Mouse (Mus musculus) intestine, postnatal 0 days (tissue): ENCODE data around the gene Gm30302. TPM values are rescaled to one million over a fixed set of nuclear protein-coding genes. Genes with fewer than 3 reads are reported as not detected.

ENCODE experiments used
- ATAC-seq: fragments of 200-750 bp; cut with Nextera tagmentation; 2 replicates; pipeline ENCODE4 v1.8.0; 2017; ENCODE audit warnings: mild to moderate bottlenecking, moderate TSS enrichment, moderate library complexity
- H3K27ac ChIP-seq: fragments of 300-500 bp; sonication (generic); 2 replicates; pipeline ENCODE4 v1.5.1; 2014; ENCODE audit warnings: mild to moderate bottlenecking, low read depth, low read length, moderate library complexity
- H3K27me3 ChIP-seq: fragments of 300-500 bp; sonication (generic); replicated peaks from 2 replicates; pipeline ENCODE4 v1.6.1; 2014; ENCODE audit warnings: low read length, mixed read lengths; ENCODE audit not compliant: control insufficient read depth, insufficient read depth
- H3K36me3 ChIP-seq: fragments of 300-500 bp; sonication (generic); 2 replicates; pipeline ENCODE4 v1.6.1; 2014; ENCODE audit warnings: mild to moderate bottlenecking, moderate library complexity; ENCODE audit not compliant: control insufficient read depth, insufficient read depth
- H3K4me1 ChIP-seq: fragments of 300-500 bp; sonication (generic); replicated peaks from 2 replicates; pipeline ENCODE4 v1.6.1; 2014; ENCODE audit warnings: antibody characterized with exemption, low read length, mixed read lengths; ENCODE audit not compliant: control insufficient read depth, insufficient read depth
- H3K4me2 ChIP-seq: fragments of 300-500 bp; sonication (generic); replicated peaks from 2 replicates; pipeline ENCODE4 v1.6.1; 2014; ENCODE audit warnings: low read depth, mild to moderate bottlenecking, moderate library complexity
- H3K4me3 ChIP-seq: fragments of 300-500 bp; sonication (generic); 2 replicates; pipeline ENCODE4 v1.5.1; 2014; ENCODE audit warnings: low read depth, low read length
- H3K9ac ChIP-seq: fragments of 300-500 bp; sonication (generic); 2 replicates; pipeline ENCODE4 v1.6.1; 2014; ENCODE audit warnings: mild to moderate bottlenecking, low read depth, low read length
- H3K9me3 ChIP-seq: fragments of 300-500 bp; sonication (generic); 2 replicates; pipeline ENCODE4 v1.6.1; 2016; ENCODE audit warnings: mixed run types; ENCODE audit not compliant: control insufficient read depth
- CTCF ChIP-seq: sonication (generic); IDR thresholded peaks from 2 replicates; pipeline ENCODE4 v1.5.1; 2016; ENCODE audit warnings: low read depth, mild to moderate bottlenecking, control low read depth, antibody characterized with exemption, moderate library complexity
- WGBS: fragments of 180-500 bp; shearing (Covaris S2); extraction: QIAGEN DNeasy Blood & Tissue Kit; methylation state at CpG from one replicate; pipeline ENCODE4 v1.1.7; 2014; 5-methylcytosine and 5-hydroxymethylcytosine counted together
- polyA plus RNA-seq: library from polyadenylated mRNA; unstranded; fragments of >200 nt; fragmentation: Nextera tagmentation; extraction: Ambion mirVana; gene quantifications from 2 replicates; pipeline ENCODE4 v1.2.1, GENCODE M21; 2015

Gm30302 gene
- polyA plus RNA-seq, 1 experiment from 2014 or later: not detected

GRCm38 (mm10) chr13:49756591-49756990 is 42.2 kb downstream of the Gm30302 start:
- no peaks in the 10 kb centered on the region for H3K4me1 ChIP-seq
- no peak overlapping the region for H3K4me3 ChIP-seq
- H3K9me3 ChIP-seq: no peaks in the 10 kb centered on the region
- no peak for ATAC-seq
- no peak overlapping the region for H3K4me2 ChIP-seq
- no peaks in the 10 kb centered on the region for H3K36me3 ChIP-seq
- no peak overlapping the region for H3K27ac ChIP-seq
- 86% methylated on average over 9 of the region's 9 CpGs for WGBS
- no peak for TF ChIP-seq CTCF
- no peaks in the 10 kb centered on the region for H3K27me3 ChIP-seq
- no peak overlapping the region for H3K9ac ChIP-seq

GRCm38 (mm10) chr13:49741285-49742040 is 57.3 kb downstream of the Gm30302 start:
- TF ChIP-seq CTCF: no peak
- H3K27me3 ChIP-seq: no peaks in the 10 kb centered on the region
- WGBS: 91% methylated on average over 16 of the region's 16 CpGs
- H3K27ac ChIP-seq: no peak overlapping the region
- ATAC-seq: no peak
- no peak overlapping the region for H3K4me2 ChIP-seq
- no peak overlapping the region for H3K9ac ChIP-seq
- H3K4me3 ChIP-seq: no peak overlapping the region
- no peaks in the 10 kb centered on the region for H3K9me3 ChIP-seq
- no peaks in the 10 kb centered on the region for H3K36me3 ChIP-seq
- no peaks in the 10 kb centered on the region for H3K4me1 ChIP-seq

- H3K4me2 ChIP-seq: no peak overlapping the region
- no peak for ATAC-seq
- H3K27ac ChIP-seq: no peak overlapping the region
- H3K36me3 ChIP-seq: peaks cover 24% of the 10 kb centered on the region
- H3K4me1 ChIP-seq: no peaks in the 10 kb centered on the region
- H3K9ac ChIP-seq: no peak overlapping the region
- no peaks in the 10 kb centered on the region for H3K27me3 ChIP-seq
- 93% methylated on average over 2 of the region's 2 CpGs for WGBS
- H3K9me3 ChIP-seq: no peaks in the 10 kb centered on the region
- no peak overlapping the region for H3K4me3 ChIP-seq
- no peak for TF ChIP-seq CTCF
Observed at GRCm38 (mm10) chr13:49738011-49738410, 60.8 kb downstream of the Gm30302 start.

- no peak for ATAC-seq
- 76% methylated on average over 2 of the region's 2 CpGs for WGBS
- H3K4me3 ChIP-seq: no peak overlapping the region
- peaks cover 38% of the 10 kb centered on the region for H3K36me3 ChIP-seq
- no peak overlapping the region for H3K4me2 ChIP-seq
- no peak for TF ChIP-seq CTCF
- no peaks in the 10 kb centered on the region for H3K27me3 ChIP-seq
- no peaks in the 10 kb centered on the region for H3K9me3 ChIP-seq
- no peak overlapping the region for H3K27ac ChIP-seq
- H3K9ac ChIP-seq: no peak overlapping the region
- H3K4me1 ChIP-seq: no peaks in the 10 kb centered on the region
Observed at GRCm38 (mm10) chr13:49736430-49736829, 62.4 kb downstream of the Gm30302 start.

Other genes with a start within 250 kb of the Gm30302 start
- 0.22 and 0.33 TPM in 2 replicates for gene Omd, start 216.5 kb downstream of the Gm30302 start, polyA plus RNA-seq
- 68.3 and 70.6 TPM in 2 replicates for gene Ogn, start 191.0 kb downstream of the Gm30302 start, polyA plus RNA-seq
- 10.4 and 12.1 TPM in 2 replicates for gene Cenpp, start 146.2 kb downstream of the Gm30302 start, polyA plus RNA-seq
- 9.7 and 12.7 TPM in 2 replicates for gene Nol8, start 145.9 kb downstream of the Gm30302 start, polyA plus RNA-seq
- 13.7 and 16.1 TPM in 2 replicates for gene Iars, start 116.9 kb downstream of the Gm30302 start, polyA plus RNA-seq